ENCODE assay signal across 10 mouse cellular contexts in genomic region chr12:112490444-112490939, GRCm38 (mm10). TPM values are rescaled to one million over a fixed set of nuclear protein-coding genes. Genes with fewer than 3 reads are reported as not detected.
A peak's percentile ranks its signal among the peaks of the same experiment; 100 is the strongest.
DNase-seq lines count a peak whose midpoint lies in the region; ATAC-seq lines count a peak whose summit lies in the region.
"Had no signal": no experiment of that assay in that cellular context is flagged by ENCODE, and none has a peak within 500 bp of the region (broad histone marks: within the 10 kb centered on the region; RNA-seq: fewer than 3 reads in every experiment).

No protein-coding gene starts in this region.

- H3K4me2 ChIP-seq in intestine, embryonic 15.5 days (replicated peaks), result 0 out of 2 replicates have a peak overlapping the region, but pooled peaks have one; percentile 24
- no peak overlapping the region for H3K4me2 ChIP-seq in lung, embryonic 15.5 days
- H3K4me2 ChIP-seq: neural tube, embryonic 13.5 days had no signal

- no peak overlapping the region for H3K4me3 ChIP-seq in intestine, embryonic 15.5 days (replicated peaks)
- H3K4me3 ChIP-seq in lung, embryonic 15.5 days, result no peak overlapping the region
- H3K4me3 ChIP-seq: neural tube, embryonic 13.5 days had no signal

- peak; percentile 16 for DNase-seq in embryo, embryonic 9.5 days (ENCODE audit: extremely low spot score)
- DNase-seq in embryo, embryonic 11 days, result no peak
- DNase-seq in forelimb bud, embryonic 11.5 days (ENCODE audit: low read depth, low spot score), result peak; percentile 27
- no peak for DNase-seq in frontal cortex, adult 2 months (ENCODE audit: extremely low spot score in 1 of 2, low spot score in 1 of 2)
- no peak for DNase-seq in frontal cortex, postnatal 14 days (ENCODE audit: low spot score in 2 of 2)
- DNase-seq in layer of hippocampus, adult 9-10 months (ENCODE audit: low spot score), result no peak

- no peak overlapping the region for H3K9ac ChIP-seq in intestine, embryonic 15.5 days
- no peak overlapping the region for H3K9ac ChIP-seq in lung, embryonic 15.5 days
- H3K9ac ChIP-seq: neural tube, embryonic 13.5 days had no signal

- H3K27ac ChIP-seq in intestine, embryonic 15.5 days, result peak overlapping the region; percentile 48; the same call in 1 of the 2 replicates
- peak overlapping the region; percentile 23; the same call in 1 of the 2 replicates for H3K27ac ChIP-seq in lung, embryonic 15.5 days

- H3K27me3 ChIP-seq in intestine, embryonic 15.5 days (replicated peaks), result no peaks in the 10 kb centered on the region
- H3K27me3 ChIP-seq in lung, embryonic 15.5 days, result no peaks in the 10 kb centered on the region
- H3K27me3 ChIP-seq: neural tube, embryonic 13.5 days had no signal

- peak; percentile 71 for ATAC-seq in intestine, embryonic 15.5 days
- ATAC-seq in lung, embryonic 15.5 days (ENCODE audit: borderline replicate concordance, extremely low read depth, low FRiP score, low TSS enrichment), result peak; percentile 64

- no peaks in the 10 kb centered on the region for H3K36me3 ChIP-seq in intestine, embryonic 15.5 days
- no peaks in the 10 kb centered on the region for H3K36me3 ChIP-seq in lung, embryonic 15.5 days
- H3K36me3 ChIP-seq: neural tube, embryonic 13.5 days had no signal

- 17% methylated on average over 3 of the region's 3 CpGs for whole genome bisulfite sequencing in intestine, embryonic 15.5 days
- 3% methylated on average over 3 of the region's 3 CpGs for WGBS in lung, embryonic 15.5 days

- peaks cover 18% of the 10 kb centered on the region for H3K4me1 ChIP-seq in intestine, embryonic 15.5 days (replicated peaks)
- peaks cover 16% of the 10 kb centered on the region for H3K4me1 ChIP-seq in lung, embryonic 15.5 days

- no peaks in the 10 kb centered on the region for H3K9me3 ChIP-seq in intestine, embryonic 15.5 days
- no peaks in the 10 kb centered on the region for H3K9me3 ChIP-seq in lung, embryonic 15.5 days
- H3K9me3 ChIP-seq: neural tube, embryonic 13.5 days had no signal

RNA-seq across cellular contexts. Expression of gene A530016L24Rik, which starts 1.2 kb away (rescaled TPM):
- polyA plus RNA-seq in intestine, embryonic 15.5 days (2015; fragmentation: Nextera tagmentation; extraction: Ambion mirVana), result 0.30 and 0.36 TPM in 2 replicates
- polyA plus RNA-seq in lung, embryonic 15.5 days (2015; fragmentation: Nextera tagmentation; extraction: Ambion mirVana), result 0.11 and 0.24 TPM in 2 replicates
- 0.04 TPM in 2 replicates for polyA plus RNA-seq in frontal cortex, adult 2 months (2012; rRNA removed)
- polyA plus RNA-seq: embryonic facial prominence, embryonic 11.5 days had no signal

RNA-seq across cellular contexts. Expression of gene Tmem179, which starts 26.1 kb away (rescaled TPM):
- 2.4 and 3.2 TPM in 2 replicates for polyA plus RNA-seq in intestine, embryonic 15.5 days (2015; fragmentation: Nextera tagmentation; extraction: Ambion mirVana)
- 0.15 and 0.45 TPM in 2 replicates for polyA plus RNA-seq in lung, embryonic 15.5 days (2015; fragmentation: Nextera tagmentation; extraction: Ambion mirVana)
- polyA plus RNA-seq in frontal cortex, adult 2 months (2012; rRNA removed), result 116 and 119 TPM in 2 replicates

Comparison
In these comparisons a context has a peak if more than half of its experiments do, and no peak if none do; other contexts are left out.
1. DNase-seq: peak in embryo, embryonic 9.5 days (single experiment) and forelimb bud, embryonic 11.5 days (single experiment); none in embryo, embryonic 11 days (single experiment), frontal cortex, adult 2 months (0 of 2), frontal cortex, postnatal 14 days (0 of 2) and layer of hippocampus, adult 9-10 months (single experiment).
2. RNA of gene Tmem179, which starts 26.1 kb away (polyA plus RNA-seq): 116 to 119 TPM in frontal cortex, adult 2 months; 2.4 to 3.2 TPM in intestine, embryonic 15.5 days and 0.15 to 0.45 TPM in lung, embryonic 15.5 days; every median in the first group is over 10 times any median in the second.